Mouse (Mus musculus): ENCODE data around the gene Mplkip.

The Mplkip gene

GRCm38 (mm10) chr13:17694911-17695699, at the start of gene Mplkip, which contains the start of gene Sugct:
Gene Mplkip, plus strand, starts transcription at chr13:17695192.
Gene Sugct, minus strand, starts transcription at chr13:17695553.
- DNase-seq: peak; percentile 100

- no peak for DNase-seq
These were observed 27.6 kb upstream of the Mplkip start for GRCm38 (mm10) chr13:17667380-17667779.

- no peak for DNase-seq
These were observed 23.9 kb upstream of the Mplkip start for GRCm38 (mm10) chr13:17671122-17671521.

GRCm38 (mm10) chr13:17689461-17689860, 5.5 kb upstream of the Mplkip start:
- DNase-seq: no peak

GRCm38 (mm10) chr13:17690686-17691085, 4.3 kb upstream of the Mplkip start:
- no peak for DNase-seq

GRCm38 (mm10) chr13:17691436-17691835, 3.6 kb upstream of the Mplkip start:
- DNase-seq: no peak

GRCm38 (mm10) chr13:17693816-17694215, 1.2 kb upstream of the Mplkip start:
- peak in 1 of 2 experiments; percentile 19 for DNase-seq

GRCm38 (mm10) chr13:17694414-17694813, 578 bp upstream of the Mplkip start:
- DNase-seq: no peak

- no peak for DNase-seq
These were observed 1.0 kb downstream of the Mplkip start for GRCm38 (mm10) chr13:17695898-17696580.

- DNase-seq: no peak
These were observed 5.2 kb downstream of the Mplkip start for GRCm38 (mm10) chr13:17700090-17700715.

GRCm38 (mm10) chr13:17701322-17701721, 6.3 kb downstream of the Mplkip start:
- DNase-seq: no peak

- no peak for DNase-seq
These were observed 7.3 kb downstream of the Mplkip start for GRCm38 (mm10) chr13:17702311-17702710.

- DNase-seq: no peak
These were observed 10.3 kb downstream of the Mplkip start for GRCm38 (mm10) chr13:17705188-17705826.

- DNase-seq: no peak
These were observed 13.9 kb downstream of the Mplkip start for GRCm38 (mm10) chr13:17708784-17709311.

- no peak for DNase-seq
These were observed 22.4 kb downstream of the Mplkip start for GRCm38 (mm10) chr13:17717357-17717756.

- no peak for DNase-seq
These were observed 32.9 kb downstream of the Mplkip start for GRCm38 (mm10) chr13:17727922-17728321.

GRCm38 (mm10) chr13:17728798-17729197, 33.8 kb downstream of the Mplkip start:
- DNase-seq: no peak

Data from cerebellum, adult 18-20 months (tissue).